Mouse (Mus musculus): ENCODE measurements around the gene Zfp712. TPM values are rescaled to one million over a fixed set of nuclear protein-coding genes. Genes with fewer than 3 reads are reported as not detected.

The Zfp712 gene
- polyA plus RNA-seq, 1 experiment: 2.2 TPM

DNA sequence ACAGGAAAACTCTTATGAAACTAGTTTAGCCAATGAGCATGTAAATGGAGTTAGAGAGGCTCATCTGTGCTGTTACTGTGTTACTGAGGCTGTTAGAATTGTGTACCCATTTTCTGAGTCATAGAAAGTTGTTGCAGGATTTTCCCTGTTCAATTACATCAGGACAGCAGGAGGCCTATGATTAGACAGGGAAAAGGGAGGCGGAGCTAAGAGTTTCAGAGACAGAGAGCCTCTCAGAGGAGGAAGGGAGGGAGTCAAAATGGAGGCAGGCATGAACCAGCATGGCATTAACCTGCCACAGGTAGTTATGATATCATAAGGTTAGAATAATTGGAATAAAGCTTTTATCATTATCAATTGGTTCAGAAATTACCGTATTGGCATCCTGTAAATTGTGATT, 11.8 kb upstream of the Zfp712 start:
- TF ChIP-seq POLR2A (IDR thresholded peaks at IDR 0.05; ENCODE audit: extremely low read depth, insufficient read depth, low read length) (no peak), CTCF (IDR thresholded peaks at IDR 0.05; ENCODE audit: extremely low read depth, insufficient read depth, low read length) (no peak)
- Histone ChIP-seq H3K27ac (ENCODE audit: insufficient read depth, low read length) (no peak overlapping the region), H3K4me3 (ENCODE audit: insufficient read depth, low read length) (no peak overlapping the region), H3K4me1 (ENCODE audit: control insufficient read depth, insufficient read depth, low read length) (no peaks in the 10 kb centered on the region)

DNA sequence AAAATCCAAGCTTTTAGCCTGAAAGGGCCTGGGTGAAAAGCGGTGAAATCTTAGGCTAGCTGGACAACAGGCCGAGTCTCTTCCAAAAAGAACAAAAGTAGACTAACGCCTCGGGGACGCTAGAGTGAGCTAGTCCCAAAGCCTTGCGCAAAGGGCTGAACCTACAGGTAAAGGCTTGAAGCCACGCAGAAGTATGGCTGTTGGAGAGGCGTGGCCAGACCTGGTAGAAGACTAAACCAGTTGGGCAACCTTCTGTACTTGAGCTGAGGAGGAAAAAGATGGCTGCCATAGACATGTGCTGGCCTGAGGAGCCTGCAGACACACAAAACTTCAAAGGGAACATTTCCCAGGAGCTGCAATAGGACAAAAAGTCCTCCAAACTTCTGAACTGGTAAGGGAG, 4.4 kb upstream of the Zfp712 start:
- no peaks in the 10 kb centered on the region for H3K4me1 ChIP-seq (ENCODE audit: control insufficient read depth, insufficient read depth, low read length)
- no peak overlapping the region for H3K4me3 ChIP-seq (ENCODE audit: insufficient read depth, low read length)
- no peak overlapping the region for H3K27ac ChIP-seq (ENCODE audit: insufficient read depth, low read length)
- TF ChIP-seq CTCF (IDR thresholded peaks at IDR 0.05; ENCODE audit: extremely low read depth, insufficient read depth, low read length): no peak
- no peak for TF ChIP-seq POLR2A (IDR thresholded peaks at IDR 0.05; ENCODE audit: extremely low read depth, insufficient read depth, low read length)

- no peak for TF ChIP-seq POLR2A (IDR thresholded peaks at IDR 0.05; ENCODE audit: extremely low read depth, insufficient read depth, low read length)
- Histone ChIP-seq H3K4me1 (ENCODE audit: control insufficient read depth, insufficient read depth, low read length) (peaks cover 2% of the 10 kb centered on the region; the same call in 1 of the 2 replicates), H3K4me3 (ENCODE audit: insufficient read depth, low read length) (no peak overlapping the region), H3K27ac (ENCODE audit: insufficient read depth, low read length) (no peak overlapping the region)
Observed at GRCm38 (mm10) chr13:67062427-67062826, 1.5 kb upstream of the Zfp712 start.

DNA sequence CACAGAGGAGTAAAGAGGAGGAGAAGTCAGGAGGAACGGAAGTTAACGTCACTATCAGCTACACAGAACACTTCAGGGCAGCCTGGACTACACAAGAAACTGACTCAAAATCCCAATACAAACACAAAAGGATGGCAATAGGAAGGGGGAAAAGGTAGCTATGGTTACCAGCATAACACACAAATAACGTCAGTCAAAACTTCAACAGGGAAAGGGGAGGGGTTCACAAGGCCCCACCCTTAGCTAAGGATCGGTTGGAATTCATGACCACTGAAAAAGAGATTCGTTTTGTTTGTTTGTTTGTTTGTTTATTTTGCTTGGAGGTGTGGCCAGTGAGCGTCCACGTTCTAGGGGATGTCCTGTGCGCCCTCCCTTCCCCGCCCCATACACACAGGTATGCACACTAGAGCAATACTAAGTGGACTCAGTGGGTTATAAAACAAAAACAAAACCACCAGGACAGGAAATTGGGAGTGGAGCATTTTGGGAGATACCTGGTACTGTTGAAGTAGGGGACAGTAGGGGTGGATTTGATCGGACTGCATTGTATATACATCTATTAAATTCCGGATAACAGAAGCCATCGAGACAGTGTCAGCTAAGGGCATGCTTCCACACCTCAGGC, 697 bp downstream of the Zfp712 start:
- Histone ChIP-seq H3K4me3 (ENCODE audit: insufficient read depth, low read length) (peak overlapping the region; percentile 61), H3K27ac (ENCODE audit: insufficient read depth, low read length) (no peak overlapping the region), H3K4me1 (ENCODE audit: control insufficient read depth, insufficient read depth, low read length) (peaks cover 2% of the 10 kb centered on the region; the same call in 1 of the 2 replicates)
- no peak for TF ChIP-seq CTCF (IDR thresholded peaks at IDR 0.05; ENCODE audit: extremely low read depth, insufficient read depth, low read length)
- no peak for TF ChIP-seq POLR2A (IDR thresholded peaks at IDR 0.05; ENCODE audit: extremely low read depth, insufficient read depth, low read length)

Other genes starting within 250 kb of the Zfp712 start
- gene Gm10767, start 156.3 kb downstream of the Zfp712 start, polyA plus RNA-seq (2012; rRNA removed): 2.4 and 2.7 TPM in 2 replicates
- 2.9 and 3.0 TPM in 2 replicates for gene Zfp708, start 36.8 kb upstream of the Zfp712 start, polyA plus RNA-seq (2012; rRNA removed)
- 1.9 and 2.1 TPM in 2 replicates for gene Gm28557, start 47.4 kb upstream of the Zfp712 start, polyA plus RNA-seq (2012; rRNA removed)
- 0.19 TPM in 2 replicates for gene Rslcan18, start 55.1 kb upstream of the Zfp712 start, polyA plus RNA-seq (2012; rRNA removed)
- gene Zfp759, start 60.5 kb upstream of the Zfp712 start, polyA plus RNA-seq (2012; rRNA removed): 3.2 and 3.6 TPM in 2 replicates
- gene Rsl1, start 112.0 kb upstream of the Zfp712 start, polyA plus RNA-seq (2012; rRNA removed): 3.8 and 4.1 TPM in 2 replicates
- 1.4 and 1.5 TPM in 2 replicates for gene Zfp455, start 133.3 kb upstream of the Zfp712 start, polyA plus RNA-seq (2012; rRNA removed)
- gene Zfp458, start 217.3 kb upstream of the Zfp712 start, polyA plus RNA-seq (2012; rRNA removed): 3.8 and 4.2 TPM in 2 replicates
- gene Zfp457, start 245.3 kb upstream of the Zfp712 start, polyA plus RNA-seq (2012; rRNA removed): 2.7 and 3.4 TPM in 2 replicates